Mouse (Mus musculus) heart, adult 2 months (tissue): Measurements from ENCODE around the gene Kmt5b.
A peak's percentile ranks its signal among the peaks of the same experiment; 100 is the strongest.

ENCODE experiments used
- CTCF ChIP-seq: fragments of 200-600 bp; IDR thresholded peaks from 2 replicates; pipeline ENCODE4 v1.8.1; 2022; ENCODE audit warnings: antibody characterized with exemption, mild to moderate bottlenecking, moderate library complexity
- POLR2A ChIP-seq: fragments of 200-500 bp; IDR thresholded peaks from 2 replicates; pipeline ENCODE4 v1.6.1; 2011; ENCODE audit warnings: mild to moderate bottlenecking, low read depth, low read length, control low read depth; ENCODE audit not compliant: insufficient read depth

DNA sequence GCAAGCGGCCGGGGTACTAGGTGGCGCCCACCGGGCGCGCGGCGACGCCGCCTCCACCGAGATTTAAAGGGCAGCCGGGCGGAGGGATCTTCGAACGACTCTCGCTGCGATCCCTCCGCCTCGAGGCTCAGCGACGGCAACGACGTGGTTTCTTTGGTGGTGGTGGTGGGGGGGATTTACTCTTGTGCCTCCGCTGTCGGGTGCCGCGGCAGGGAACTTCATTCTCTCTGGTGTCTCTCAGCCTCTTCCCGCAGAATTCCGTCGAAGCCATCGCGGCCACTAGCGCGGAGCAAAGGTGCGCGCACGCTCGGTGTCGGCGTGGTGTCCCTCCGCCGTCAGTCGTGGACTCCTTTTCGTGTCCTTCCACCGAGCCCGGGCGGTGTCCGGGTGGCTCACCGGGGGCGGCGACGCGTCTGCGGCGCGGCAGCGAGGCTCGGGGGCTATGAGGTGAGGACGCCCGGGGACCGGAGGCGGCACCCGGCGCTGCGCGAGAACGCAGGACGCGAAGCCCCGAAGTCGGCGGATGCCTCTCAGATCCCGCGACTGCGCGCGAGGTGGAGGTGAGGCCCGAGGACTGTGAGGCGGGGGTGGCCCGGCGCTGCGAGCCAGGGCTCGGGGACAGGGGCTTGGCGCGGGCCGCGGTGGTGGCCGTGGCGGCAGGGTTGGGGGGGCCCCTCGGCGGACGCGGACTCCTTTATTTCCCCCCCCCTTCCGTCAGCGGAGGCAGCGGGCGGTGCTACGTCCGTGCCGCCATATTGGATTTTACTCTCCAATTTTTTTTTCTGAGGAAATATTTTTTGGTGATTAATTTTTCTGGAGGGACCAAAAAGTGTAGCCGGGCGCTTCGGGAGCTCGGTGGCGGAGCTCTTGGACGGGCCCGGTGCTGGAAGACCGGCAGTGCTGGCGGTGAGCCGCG is 818 bp downstream of the Kmt5b start:
- TF ChIP-seq POLR2A (peak; percentile 95), CTCF (no peak)
